Comparison of ENCODE assay signal across 27 mouse cellular contexts in genomic region chr1:131382184-131382583, GRCm38 (mm10).
DNase-seq lines count a peak whose midpoint lies in the region; ATAC-seq and TF ChIP-seq lines count a peak whose summit lies in the region.
"Had no signal": no experiment of that assay in that cellular context is flagged by ENCODE, and none has a peak within 500 bp of the region (broad histone marks: within the 10 kb centered on the region; RNA-seq: fewer than 3 reads in every experiment).

No protein-coding gene starts in this region.

- H3K4me1 ChIP-seq in forebrain, embryonic 15.5 days: peaks cover 26% of the 10 kb centered on the region
- peaks cover 29% of the 10 kb centered on the region for H3K4me1 ChIP-seq in forebrain, embryonic 13.5 days
- H3K4me1 ChIP-seq in midbrain, embryonic 15.5 days: peaks cover 11% of the 10 kb centered on the region; the same call in 1 of the 2 replicates
- no peaks in the 10 kb centered on the region for H3K4me1 ChIP-seq in midbrain, postnatal 0 days (ENCODE audit: insufficient read depth, low read length)
- H3K4me1 ChIP-seq in stomach, postnatal 0 days (replicated peaks; ENCODE audit: control insufficient read depth, insufficient read depth): peaks cover 11% of the 10 kb centered on the region

- H3K36me3 ChIP-seq in forebrain, embryonic 15.5 days: no peaks in the 10 kb centered on the region
- peaks cover 3% of the 10 kb centered on the region; the same call in 1 of the 2 replicates for H3K36me3 ChIP-seq in forebrain, embryonic 13.5 days (ENCODE audit: poor library complexity, severe bottlenecking)
- no peaks in the 10 kb centered on the region for H3K36me3 ChIP-seq in midbrain, embryonic 15.5 days (replicated peaks)
- H3K36me3 ChIP-seq in midbrain, postnatal 0 days (ENCODE audit: insufficient read depth, low read length): no peaks in the 10 kb centered on the region
- H3K36me3 ChIP-seq in stomach, postnatal 0 days (ENCODE audit: control insufficient read depth, insufficient read depth, low read length): no peaks in the 10 kb centered on the region

- H3K9ac ChIP-seq in forebrain, embryonic 15.5 days (replicated peaks): no peak overlapping the region
- H3K9ac ChIP-seq in forebrain, embryonic 13.5 days: no peak overlapping the region
- H3K9ac ChIP-seq in midbrain, embryonic 15.5 days: no peak overlapping the region
- H3K9ac ChIP-seq in midbrain, postnatal 0 days (replicated peaks; ENCODE audit: low read length, poor library complexity, severe bottlenecking): no peak overlapping the region
- H3K9ac ChIP-seq in stomach, postnatal 0 days (ENCODE audit: low read length): no peak overlapping the region
- H3K9ac ChIP-seq: embryonic facial prominence, embryonic 15.5 days; heart, embryonic 12.5 days; hindbrain, embryonic 13.5 days; limb, embryonic 13.5 days; liver, embryonic 13.5 days; neural tube, embryonic 12.5 days had no signal

- TF ChIP-seq EP300 in stomach, postnatal 0 days (optimal IDR thresholded peaks at IDR 0.05): no peak

- 0 out of 2 replicates have a peak, but pooled peaks have one; percentile 14 for ATAC-seq in forebrain, embryonic 15.5 days (replicated peaks)
- ATAC-seq in forebrain, embryonic 13.5 days: no peak
- 0 out of 2 replicates have a peak, but pooled peaks have one; percentile 14 for ATAC-seq in midbrain, embryonic 15.5 days (replicated peaks)
- no peak for ATAC-seq in midbrain, postnatal 0 days (ENCODE audit: low FRiP score)
- no peak for ATAC-seq in stomach, postnatal 0 days (ENCODE audit: low FRiP score, low TSS enrichment)
- ATAC-seq: forebrain, embryonic 16.5 days; inflammation-experienced regulatory T-cells, adult 6 months; lung, postnatal 0 days had no signal

- H3K9me3 ChIP-seq in forebrain, embryonic 15.5 days: no peaks in the 10 kb centered on the region
- H3K9me3 ChIP-seq in forebrain, embryonic 13.5 days (replicated peaks): no peaks in the 10 kb centered on the region
- H3K9me3 ChIP-seq in midbrain, embryonic 15.5 days: no peaks in the 10 kb centered on the region
- no peaks in the 10 kb centered on the region for H3K9me3 ChIP-seq in midbrain, postnatal 0 days (ENCODE audit: low read length)
- H3K9me3 ChIP-seq in stomach, postnatal 0 days (ENCODE audit: control insufficient read depth, low read length): no peaks in the 10 kb centered on the region
- H3K9me3 ChIP-seq: embryonic facial prominence, embryonic 15.5 days; hindbrain, embryonic 13.5 days; limb, embryonic 13.5 days; neural tube, embryonic 12.5 days had no signal

- H3K4me2 ChIP-seq in forebrain, embryonic 15.5 days (replicated peaks): no peak overlapping the region
- H3K4me2 ChIP-seq in forebrain, embryonic 13.5 days: no peak overlapping the region
- no peak overlapping the region for H3K4me2 ChIP-seq in midbrain, embryonic 15.5 days
- no peak overlapping the region for H3K4me2 ChIP-seq in midbrain, postnatal 0 days (ENCODE audit: low read depth, low read length, poor library complexity, severe bottlenecking)
- no peak overlapping the region for H3K4me2 ChIP-seq in stomach, postnatal 0 days (replicated peaks; ENCODE audit: low read depth)
- H3K4me2 ChIP-seq: embryonic facial prominence, embryonic 15.5 days; heart, embryonic 12.5 days; hindbrain, embryonic 13.5 days; limb, embryonic 13.5 days; liver, embryonic 13.5 days; neural tube, embryonic 12.5 days had no signal

- 87% methylated on average over 2 of the region's 2 CpGs for WGBS in forebrain, embryonic 15.5 days
- 78% methylated on average over 2 of the region's 2 CpGs for WGBS in forebrain, embryonic 13.5 days
- 88% methylated on average over 2 of the region's 2 CpGs for WGBS in midbrain, embryonic 15.5 days
- WGBS in midbrain, postnatal 0 days: 81% methylated on average over 2 of the region's 2 CpGs
- WGBS in stomach, postnatal 0 days: 62% methylated on average over 2 of the region's 2 CpGs

- H3K27ac ChIP-seq in forebrain, embryonic 15.5 days (replicated peaks): no peak overlapping the region
- no peak overlapping the region for H3K27ac ChIP-seq in forebrain, embryonic 13.5 days
- H3K27ac ChIP-seq in layer of hippocampus, adult 2 months: peak overlapping the region; percentile 16; the same call in 1 of the 2 replicates
- H3K27ac ChIP-seq in midbrain, embryonic 15.5 days: no peak overlapping the region
- H3K27ac ChIP-seq in midbrain, postnatal 0 days (ENCODE audit: low read depth, low read length): no peak overlapping the region
- H3K27ac ChIP-seq in stomach, postnatal 0 days (replicated peaks): no peak overlapping the region
- H3K27ac ChIP-seq: embryonic facial prominence, embryonic 15.5 days; hindbrain, embryonic 13.5 days; limb, embryonic 13.5 days; liver, embryonic 13.5 days; neural tube, embryonic 12.5 days had no signal

- no peak for DNase-seq in layer of hippocampus, adult 2 months (ENCODE audit: low spot score in 2 of 2)
- DNase-seq in layer of hippocampus, adult 9-11 months: no peak
- no peak for DNase-seq in midbrain, postnatal 0 days (ENCODE audit: low spot score)
- peak; percentile 25 for DNase-seq in stomach, postnatal 0 days (ENCODE audit: low spot score)
- no peak for DNase-seq in layer of hippocampus, postnatal 14 days (ENCODE audit: low spot score in 2 of 2)
- DNase-seq: adrenal gland, postnatal 10 days; cerebellum, adult 2 months; gastrocnemius, postnatal 10 days; heart, postnatal 14 days; kidney, adult 8-10 months; kidney, postnatal 14 days; liver, embryonic 13.5 days; retina, postnatal 1 day; right cerebral cortex, postnatal 25 days; spleen, adult 18-20 months; thymus, adult 2 months had no signal

- TF ChIP-seq CTCF in layer of hippocampus, adult 2 months (conservative IDR thresholded peaks at IDR 0.05): no peak
- TF ChIP-seq CTCF in midbrain, postnatal 0 days (IDR thresholded peaks at IDR 0.05): no peak
- no peak for TF ChIP-seq CTCF in stomach, postnatal 0 days (IDR thresholded peaks at IDR 0.05; ENCODE audit: low read depth)

- no peaks in the 10 kb centered on the region for H3K27me3 ChIP-seq in forebrain, embryonic 15.5 days
- no peaks in the 10 kb centered on the region for H3K27me3 ChIP-seq in forebrain, embryonic 13.5 days
- no peaks in the 10 kb centered on the region for H3K27me3 ChIP-seq in midbrain, embryonic 15.5 days (replicated peaks)
- H3K27me3 ChIP-seq in midbrain, postnatal 0 days (ENCODE audit: insufficient read depth, low read length): no peaks in the 10 kb centered on the region
- no peaks in the 10 kb centered on the region for H3K27me3 ChIP-seq in stomach, postnatal 0 days (ENCODE audit: control insufficient read depth, insufficient read depth, low read length)
- H3K27me3 ChIP-seq: embryonic facial prominence, embryonic 15.5 days; heart, embryonic 12.5 days; hindbrain, embryonic 13.5 days; limb, embryonic 13.5 days; liver, embryonic 13.5 days; neural tube, embryonic 12.5 days had no signal

- H3K4me3 ChIP-seq in forebrain, embryonic 15.5 days: no peak overlapping the region
- H3K4me3 ChIP-seq in forebrain, embryonic 13.5 days: no peak overlapping the region
- no peak overlapping the region for H3K4me3 ChIP-seq in layer of hippocampus, adult 2 months
- H3K4me3 ChIP-seq in midbrain, embryonic 15.5 days: no peak overlapping the region
- H3K4me3 ChIP-seq in midbrain, postnatal 0 days (ENCODE audit: low read depth, low read length): no peak overlapping the region
- H3K4me3 ChIP-seq in stomach, postnatal 0 days (ENCODE audit: low read depth, low read length): no peak overlapping the region
- H3K4me3 ChIP-seq: embryonic facial prominence, embryonic 15.5 days; heart, embryonic 12.5 days; hindbrain, embryonic 13.5 days; limb, embryonic 13.5 days; liver, embryonic 13.5 days; neural tube, embryonic 12.5 days had no signal

Comparison
In these comparisons a context has a peak if more than half of its experiments do, and no peak if none do; other contexts are left out.
1. ATAC-seq: peak in forebrain, embryonic 15.5 days (single experiment) and midbrain, embryonic 15.5 days (single experiment); none in forebrain, embryonic 13.5 days (single experiment), midbrain, postnatal 0 days (single experiment) and stomach, postnatal 0 days (single experiment).